Mouse (Mus musculus) small intestine, adult 2 months (tissue): ENCODE results near the gene Mras. TPM values are rescaled to one million over a fixed set of nuclear protein-coding genes. Genes with fewer than 3 reads are reported as not detected.

ENCODE experiments used
- H3K27ac ChIP-seq: fragments of 200-500 bp; 2 replicates; pipeline ENCODE4 v1.5.1; 2012; ENCODE audit warnings: low read depth, low read length, control low read depth, inconsistent platforms; ENCODE audit not compliant: insufficient read depth
- H3K27me3 ChIP-seq: fragments of 200-500 bp; 2 replicates; pipeline ENCODE4 v1.6.1; 2012; ENCODE audit warnings: mild to moderate bottlenecking, moderate library complexity, low read length, inconsistent platforms; ENCODE audit not compliant: control insufficient read depth, insufficient read depth
- H3K36me3 ChIP-seq: fragments of 200-500 bp; 2 replicates; pipeline ENCODE4 v1.6.1; 2012; ENCODE audit warnings: mild to moderate bottlenecking, low read length, control low read depth, inconsistent platforms; ENCODE audit not compliant: control insufficient read depth, insufficient read depth
- H3K4me1 ChIP-seq: fragments of 200-500 bp; 2 replicates; pipeline ENCODE4 v1.6.1; 2012; ENCODE audit warnings: low read length, inconsistent platforms, mixed read lengths; ENCODE audit not compliant: control insufficient read depth, insufficient read depth, insufficient read length
- H3K4me3 ChIP-seq: fragments of 200-500 bp; 2 replicates; pipeline ENCODE4 v1.5.1; 2012; ENCODE audit warnings: low read depth, mild to moderate bottlenecking, control low read depth, inconsistent platforms, low read length, moderate library complexity
- CTCF ChIP-seq: fragments of 200-500 bp; IDR thresholded peaks from 2 replicates; pipeline ENCODE4 v1.5.1; 2012; ENCODE audit warnings: low read depth, mild to moderate bottlenecking, control low read depth, inconsistent platforms, low read length, moderate library complexity, mixed read lengths; ENCODE audit not compliant: insufficient replicate concordance, insufficient read length; ENCODE audit errors: extremely low read depth
- POLR2A ChIP-seq: fragments of 200-500 bp; IDR thresholded peaks from 2 replicates; pipeline ENCODE4 v1.6.1; 2012; ENCODE audit warnings: low read depth, mild to moderate bottlenecking, control low read depth, inconsistent platforms, low read length, moderate library complexity
- WGBS: fragments of 180-500 bp; shearing (Covaris S2); methylation state at CpG from one replicate; pipeline ENCODE4 v1.1.7; 2018; 5-methylcytosine and 5-hydroxymethylcytosine counted together
- polyA plus RNA-seq: library from polyadenylated mRNA; depleted of rRNA; stranded (reverse); fragments of >200 nt; gene quantifications from 2 replicates; pipeline ENCODE4 v1.2.3, GENCODE M21; 2012

Gene Mras
- polyA plus RNA-seq, 1 experiment: 2.6 TPM

DNA sequence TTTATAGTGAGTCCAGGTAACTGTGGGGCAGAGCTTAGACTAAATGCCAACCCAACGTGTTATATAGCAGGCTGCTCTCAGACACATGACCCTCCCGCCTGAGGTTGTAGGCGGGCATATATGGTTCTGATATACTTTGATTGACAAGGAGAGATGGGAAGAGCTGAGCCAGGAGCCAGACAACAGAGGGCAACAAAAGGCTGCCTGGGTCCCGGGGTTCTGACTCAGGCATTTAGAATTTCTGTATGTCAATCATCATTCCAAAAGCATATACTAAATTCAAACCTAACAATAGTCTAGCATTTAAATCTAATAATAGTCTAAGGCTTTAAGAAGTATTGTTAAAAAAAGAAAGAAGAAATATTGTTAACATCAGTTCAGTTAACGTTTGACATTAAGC, 58.0 kb downstream of the Mras start:
- 36% methylated on average over 5 of the region's 5 CpGs for WGBS
- Histone ChIP-seq H3K4me1 (peaks cover under 1% of the 10 kb centered on the region; the same call in 1 of the 2 replicates), H3K27ac (no peak overlapping the region), H3K27me3 (no peaks in the 10 kb centered on the region), H3K36me3 (no peaks in the 10 kb centered on the region), H3K4me3 (no peak overlapping the region)
- TF ChIP-seq POLR2A: no peak
- TF ChIP-seq CTCF: no peak

DNA sequence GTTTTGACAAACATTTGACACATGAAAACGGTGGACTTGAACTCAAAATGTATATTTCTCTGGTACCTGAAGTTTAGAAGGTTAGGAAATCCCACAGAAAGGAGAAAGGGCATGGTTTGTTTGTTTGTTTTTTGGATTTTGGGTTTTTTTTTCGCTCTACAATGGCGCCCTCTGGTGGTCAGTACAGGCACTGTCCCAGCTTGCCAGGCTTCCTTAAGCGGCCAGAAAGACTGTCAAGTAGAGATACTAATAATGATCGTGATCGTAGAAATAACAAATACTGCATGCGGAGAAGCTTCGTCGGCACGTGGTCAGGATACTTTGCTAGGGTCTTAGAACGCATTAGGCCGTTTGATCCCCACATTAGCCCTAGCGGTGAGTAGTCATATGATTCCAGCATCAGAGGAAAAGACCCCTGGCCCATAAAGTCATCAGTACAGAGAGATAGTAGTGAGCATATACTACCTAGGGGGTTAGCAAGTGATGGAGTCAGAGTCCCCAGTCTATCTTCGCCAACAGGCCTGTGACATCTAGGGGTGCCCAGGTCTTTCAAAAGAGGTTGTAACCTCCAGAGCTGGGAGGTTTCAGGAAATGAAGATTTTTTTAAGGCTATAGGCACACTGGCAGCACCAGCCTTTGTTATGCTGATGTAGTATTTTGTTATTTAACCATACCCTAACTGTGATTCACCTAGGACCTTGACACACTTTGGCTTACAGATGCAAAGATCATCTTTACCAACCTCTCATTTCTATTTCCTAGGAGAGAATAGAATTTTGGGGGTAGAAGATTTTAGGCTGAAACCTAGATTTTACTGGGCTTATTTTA, 60.4 kb downstream of the Mras start:
- no peaks in the 10 kb centered on the region for H3K4me1 ChIP-seq
- no peaks in the 10 kb centered on the region for H3K36me3 ChIP-seq
- no peak overlapping the region for H3K27ac ChIP-seq
- no peak for TF ChIP-seq POLR2A
- peak; percentile 92; the same call in 1 of the 2 replicates for TF ChIP-seq CTCF
- H3K4me3 ChIP-seq: no peak overlapping the region
- 7% methylated on average over 14 of the region's 14 CpGs for WGBS
- peaks cover 2% of the 10 kb centered on the region; the same call in 1 of the 2 replicates for H3K27me3 ChIP-seq

DNA sequence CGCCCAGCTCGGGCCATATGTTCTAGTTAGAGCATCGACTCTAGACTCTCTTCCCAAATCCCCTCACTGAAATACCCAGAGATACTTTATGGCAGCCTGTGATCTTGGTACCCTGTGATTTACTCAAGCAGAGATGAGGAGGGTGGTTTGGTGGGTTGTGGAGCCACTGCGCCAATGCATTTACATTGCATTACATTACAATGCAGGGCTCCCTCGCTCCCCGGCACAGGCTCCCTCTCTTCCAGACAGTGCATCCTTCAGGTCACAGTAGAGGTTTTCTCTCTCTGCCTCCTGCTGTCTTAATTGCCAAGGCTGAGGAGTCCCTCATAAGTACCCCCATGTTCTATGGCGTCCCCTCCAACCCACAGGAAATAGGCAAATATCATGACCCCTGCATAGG, 68.8 kb downstream of the Mras start:
- WGBS: 80% methylated on average over 7 of the region's 7 CpGs

DNA sequence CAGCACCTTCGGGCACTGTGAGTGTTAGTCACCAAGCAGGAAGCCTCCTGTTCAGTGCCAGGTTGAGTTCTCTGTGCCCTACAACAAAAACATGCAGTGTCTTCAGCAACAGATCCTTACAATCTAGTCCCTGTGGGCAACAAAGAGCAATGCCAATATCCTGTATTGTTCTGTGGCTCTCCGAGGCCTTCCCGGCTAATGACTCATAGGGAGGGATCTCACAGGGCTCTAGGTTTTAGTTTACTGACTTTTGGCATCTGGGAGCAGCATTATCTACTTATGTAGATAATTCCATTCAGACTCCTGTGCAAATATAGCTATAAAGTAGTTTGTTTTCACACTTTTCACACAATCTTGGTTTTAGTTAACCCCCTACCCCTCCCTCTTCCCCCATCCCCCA, 71.3 kb downstream of the Mras start:
- Histone ChIP-seq H3K27ac (no peak overlapping the region), H3K4me3 (no peak overlapping the region), H3K4me1 (no peaks in the 10 kb centered on the region), H3K36me3 (no peaks in the 10 kb centered on the region), H3K27me3 (no peaks in the 10 kb centered on the region; the same call in 1 of the 2 replicates)
- 36% methylated on average over 3 of the region's 3 CpGs for WGBS
- TF ChIP-seq CTCF (no peak), POLR2A (no peak)

More for the DNA sequence above, 68.8 kb downstream of the Mras start:
- H3K36me3 ChIP-seq: no peaks in the 10 kb centered on the region
- no peaks in the 10 kb centered on the region for H3K4me1 ChIP-seq
- no peak overlapping the region for H3K4me3 ChIP-seq
- peaks cover 2% of the 10 kb centered on the region; the same call in 1 of the 2 replicates for H3K27me3 ChIP-seq
- H3K27ac ChIP-seq: no peak overlapping the region
- TF ChIP-seq POLR2A (no peak), CTCF (no peak)

DNA sequence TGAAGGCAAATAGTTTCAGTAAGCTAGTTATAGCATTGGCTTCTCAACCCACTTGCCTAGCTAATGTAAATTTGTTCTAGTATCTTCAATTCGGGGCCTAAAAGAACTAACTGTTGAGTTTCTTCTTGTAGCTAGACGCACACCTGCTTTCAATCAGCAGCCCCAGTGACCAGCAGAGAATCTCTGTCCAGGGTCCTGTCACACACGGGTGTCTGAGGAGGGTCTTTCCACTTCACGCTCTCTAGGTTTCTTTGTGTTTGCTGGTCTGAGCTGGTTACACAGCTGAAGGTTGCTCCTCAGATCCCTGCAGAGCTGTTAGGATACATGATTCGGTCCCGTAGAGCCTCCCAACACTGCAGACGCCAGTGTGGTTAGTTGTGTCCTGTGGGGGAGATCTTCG, 74.1 kb downstream of the Mras start:
- H3K27me3 ChIP-seq: peaks cover 6% of the 10 kb centered on the region; the same call in 1 of the 2 replicates
- WGBS: 58% methylated on average over 8 of the region's 8 CpGs
- no peaks in the 10 kb centered on the region for H3K36me3 ChIP-seq
- H3K4me1 ChIP-seq: peaks cover 4% of the 10 kb centered on the region
- H3K4me3 ChIP-seq: no peak overlapping the region
- TF ChIP-seq POLR2A (no peak), CTCF (no peak)
- no peak overlapping the region for H3K27ac ChIP-seq

DNA sequence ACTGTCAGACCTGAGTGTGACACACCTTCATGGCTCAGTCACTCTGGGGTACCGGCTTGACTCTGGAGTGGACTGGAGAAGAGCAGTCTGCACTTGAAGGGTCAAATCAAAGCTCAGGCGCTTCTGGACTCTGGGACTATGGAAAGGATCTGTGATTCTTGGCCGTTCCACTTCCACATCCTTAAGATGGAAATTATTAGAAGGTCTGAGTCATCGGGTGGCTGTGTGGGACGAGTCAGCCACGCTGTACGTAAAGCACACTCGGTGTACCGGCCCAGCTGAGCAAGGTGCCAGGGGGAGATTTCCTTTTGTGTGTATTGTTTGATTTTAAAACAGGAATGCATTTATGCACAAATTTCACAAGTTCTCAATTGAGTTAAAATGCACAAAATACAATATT, 75.2 kb downstream of the Mras start:
- peaks cover 11% of the 10 kb centered on the region for H3K4me1 ChIP-seq
- TF ChIP-seq CTCF: no peak
- no peak for TF ChIP-seq POLR2A
- no peak overlapping the region for H3K4me3 ChIP-seq
- H3K27me3 ChIP-seq: peaks cover 16% of the 10 kb centered on the region
- no peaks in the 10 kb centered on the region for H3K36me3 ChIP-seq
- no peak overlapping the region for H3K27ac ChIP-seq
- 76% methylated on average over 9 of the region's 9 CpGs for WGBS

DNA sequence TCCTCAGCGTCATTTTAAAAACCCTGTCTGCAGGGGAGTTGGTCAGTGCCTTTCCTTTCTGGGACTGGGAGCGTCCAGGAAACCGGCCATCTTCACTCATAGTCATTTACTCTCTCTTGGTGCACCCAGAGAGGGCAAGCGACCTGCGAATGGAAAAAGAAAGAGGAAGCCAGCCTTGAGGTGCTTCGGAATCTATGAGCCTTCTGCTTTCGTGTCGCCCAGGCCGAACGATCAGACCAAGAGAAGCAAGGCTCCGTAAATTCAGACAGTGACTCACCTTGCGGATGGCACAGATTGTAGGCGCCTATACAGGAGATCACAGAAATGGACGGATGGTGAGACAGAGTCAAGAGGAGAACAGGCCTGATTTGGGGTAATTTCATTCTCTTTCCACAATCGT, 78.2 kb downstream of the Mras start:
- Histone ChIP-seq H3K27ac (no peak overlapping the region), H3K36me3 (no peaks in the 10 kb centered on the region), H3K4me3 (no peak overlapping the region), H3K27me3 (peaks cover 21% of the 10 kb centered on the region), H3K4me1 (peaks cover 11% of the 10 kb centered on the region)
- no peak for TF ChIP-seq POLR2A
- TF ChIP-seq CTCF: no peak
- WGBS: 83% methylated on average over 15 of the region's 15 CpGs
